Mouse (Mus musculus) limb, embryonic 15.5 days (tissue): ENCODE measurements around the gene Klb. TPM values are rescaled to one million over a fixed set of nuclear protein-coding genes. Genes with fewer than 3 reads are reported as not detected.

Experiments used
- ATAC-seq: fragments of 200-750 bp; cut with Nextera tagmentation; 2 replicates; pipeline ENCODE4 v1.8.0; 2017; ENCODE audit warnings: low read depth, moderate TSS enrichment; ENCODE audit not compliant: insufficient number of reproducible peaks, low FRiP score, low TSS enrichment
- H3K27ac ChIP-seq: fragments of 300-500 bp; sonication (generic); 2 replicates; pipeline ENCODE4 v1.5.1; 2015; ENCODE audit warnings: moderate library complexity, mild to moderate bottlenecking, inconsistent platforms
- H3K27me3 ChIP-seq: fragments of 300-500 bp; sonication (generic); 2 replicates; pipeline ENCODE4 v1.6.1; 2015; ENCODE audit warnings: inconsistent platforms
- H3K36me3 ChIP-seq: fragments of 300-500 bp; sonication (generic); 2 replicates; pipeline ENCODE4 v1.6.1; 2015; ENCODE audit warnings: inconsistent platforms
- H3K4me1 ChIP-seq: fragments of 300-500 bp; sonication (generic); 2 replicates; pipeline ENCODE4 v1.6.1; 2015; ENCODE audit warnings: inconsistent platforms
- H3K4me2 ChIP-seq: fragments of 300-500 bp; sonication (generic); 2 replicates; pipeline ENCODE4 v1.6.1; 2015; ENCODE audit warnings: mild to moderate bottlenecking, inconsistent platforms
- H3K4me3 ChIP-seq: fragments of 300-500 bp; sonication (generic); 2 replicates; pipeline ENCODE4 v1.5.1; 2015; ENCODE audit warnings: mild to moderate bottlenecking, inconsistent platforms
- H3K9ac ChIP-seq: fragments of 300-500 bp; sonication (generic); 2 replicates; pipeline ENCODE4 v1.6.1; 2015; ENCODE audit warnings: inconsistent platforms
- H3K9me3 ChIP-seq: fragments of 300-500 bp; sonication (generic); 2 replicates; pipeline ENCODE4 v1.6.1; 2016; ENCODE audit warnings: inconsistent platforms
- WGBS: fragments of 180-500 bp; shearing (Covaris S2); methylation state at CpG from one replicate; pipeline ENCODE4 v1.1.7; 2015; 5-methylcytosine and 5-hydroxymethylcytosine counted together
- polyA plus RNA-seq: library from polyadenylated mRNA; unstranded; fragments of >200 nt; fragmentation: Nextera tagmentation; extraction: Ambion mirVana; gene quantifications from 2 replicates; pipeline ENCODE4 v1.2.1, GENCODE M21; 2015

Gene Klb
- polyA plus RNA-seq, 1 experiment from 2014 or later = not detected

- peak within 1 kb of the TSS; percentile 93 for H3K27ac ChIP-seq
- ATAC-seq = peak; percentile 96
- H3K4me3 ChIP-seq = peak within 1 kb of the TSS; percentile 96
- peaks cover 13% of the 10 kb centered on the region; the same call in 1 of the 2 replicates for H3K4me1 ChIP-seq
- H3K9ac ChIP-seq = peak within 1 kb of the TSS; percentile 94
- H3K36me3 ChIP-seq = peaks cover 9% of the 10 kb centered on the region; the same call in 1 of the 2 replicates
- H3K4me2 ChIP-seq = peak within 1 kb of the TSS; percentile 60
- no peaks in the 10 kb centered on the region for H3K27me3 ChIP-seq
- under 1% methylated on average over 60 of the region's 65 CpGs for WGBS
- H3K9me3 ChIP-seq = no peaks in the 10 kb centered on the region
These were observed 12.6 kb upstream of the Klb start, which contains the start of gene Rfc1 for GRCm38 (mm10) chr5:65335298-65336074. Gene Rfc1, minus strand, starts transcription at chr5:65335670.

- H3K9ac ChIP-seq = no peak overlapping the region
- H3K36me3 ChIP-seq = peaks cover 9% of the 10 kb centered on the region; the same call in 1 of the 2 replicates
- H3K4me2 ChIP-seq = peak overlapping the region; percentile 60
- no peaks in the 10 kb centered on the region for H3K9me3 ChIP-seq
- 28% methylated on average over 4 of the region's 4 CpGs for WGBS
- no peak overlapping the region for H3K27ac ChIP-seq
- H3K4me3 ChIP-seq = peak overlapping the region; percentile 96
- no peak for ATAC-seq
- no peaks in the 10 kb centered on the region for H3K27me3 ChIP-seq
- H3K4me1 ChIP-seq = peaks cover 13% of the 10 kb centered on the region; the same call in 1 of the 2 replicates
These were observed 12.1 kb upstream of the Klb start for GRCm38 (mm10) chr5:65336075-65336355.

- Histone ChIP-seq H3K9ac (no peak overlapping the region), H3K9me3 (no peaks in the 10 kb centered on the region), H3K4me2 (no peak overlapping the region), H3K27ac (no peak overlapping the region), H3K4me3 (no peak overlapping the region), H3K27me3 (no peaks in the 10 kb centered on the region), H3K36me3 (no peaks in the 10 kb centered on the region), H3K4me1 (peaks cover 12% of the 10 kb centered on the region; the same call in 1 of the 2 replicates)
- ATAC-seq = no peak
- 81% methylated on average over 6 of the region's 6 CpGs for WGBS
These were observed 9.7 kb upstream of the Klb start for GRCm38 (mm10) chr5:65338394-65338793.

- no peak for ATAC-seq
- H3K9me3 ChIP-seq = no peaks in the 10 kb centered on the region
- no peak overlapping the region for H3K4me3 ChIP-seq
- no peaks in the 10 kb centered on the region for H3K36me3 ChIP-seq
- 70% methylated on average over 4 of the region's 4 CpGs for WGBS
- no peak overlapping the region for H3K9ac ChIP-seq
- H3K4me2 ChIP-seq = no peak overlapping the region
- no peak overlapping the region for H3K27ac ChIP-seq
- no peaks in the 10 kb centered on the region for H3K27me3 ChIP-seq
- 0 out of 2 replicates have a peak, but pooled peaks cover 3% of the 10 kb centered on the region for H3K4me1 ChIP-seq
These were observed 7.9 kb upstream of the Klb start for GRCm38 (mm10) chr5:65340167-65340566.

- Histone ChIP-seq H3K27me3 (no peaks in the 10 kb centered on the region), H3K4me1 (no peaks in the 10 kb centered on the region), H3K4me3 (no peak overlapping the region), H3K27ac (no peak overlapping the region), H3K9ac (no peak overlapping the region), H3K36me3 (no peaks in the 10 kb centered on the region), H3K9me3 (no peaks in the 10 kb centered on the region), H3K4me2 (no peak overlapping the region)
- WGBS = 73% methylated on average over 10 of the region's 10 CpGs
- no peak for ATAC-seq
These were observed 2.4 kb downstream of the Klb start for GRCm38 (mm10) chr5:65350508-65350907.

- 68% methylated on average over 3 of the region's 3 CpGs for WGBS
- no peak for ATAC-seq
- no peak overlapping the region for H3K27ac ChIP-seq
These were observed 6.0 kb downstream of the Klb start for GRCm38 (mm10) chr5:65354097-65354496.

GRCm38 (mm10) chr5:65354985-65355384, 6.9 kb downstream of the Klb start:
- WGBS = 79% methylated on average over 5 of the region's 5 CpGs

More at GRCm38 (mm10) chr5:65354097-65354496, 6.0 kb downstream of the Klb start:
- H3K4me3 ChIP-seq = no peak overlapping the region
- H3K9ac ChIP-seq = no peak overlapping the region
- H3K4me1 ChIP-seq = no peaks in the 10 kb centered on the region
- no peaks in the 10 kb centered on the region for H3K36me3 ChIP-seq
- no peak overlapping the region for H3K4me2 ChIP-seq
- H3K27me3 ChIP-seq = no peaks in the 10 kb centered on the region
- no peaks in the 10 kb centered on the region for H3K9me3 ChIP-seq

GRCm38 (mm10) chr5:65356851-65357250, 8.7 kb downstream of the Klb start:
- Histone ChIP-seq H3K9me3 (no peaks in the 10 kb centered on the region), H3K9ac (no peak overlapping the region), H3K4me3 (no peak overlapping the region), H3K36me3 (no peaks in the 10 kb centered on the region), H3K4me1 (no peaks in the 10 kb centered on the region), H3K27me3 (no peaks in the 10 kb centered on the region), H3K4me2 (no peak overlapping the region), H3K27ac (no peak overlapping the region)
- ATAC-seq = no peak
- WGBS = 84% methylated on average over 6 of the region's 6 CpGs

More at GRCm38 (mm10) chr5:65354985-65355384, 6.9 kb downstream of the Klb start:
- Histone ChIP-seq H3K9ac (no peak overlapping the region), H3K27me3 (no peaks in the 10 kb centered on the region), H3K4me1 (no peaks in the 10 kb centered on the region), H3K4me2 (no peak overlapping the region), H3K9me3 (no peaks in the 10 kb centered on the region), H3K4me3 (no peak overlapping the region), H3K36me3 (no peaks in the 10 kb centered on the region), H3K27ac (no peak overlapping the region)
- ATAC-seq = no peak

- no peaks in the 10 kb centered on the region for H3K27me3 ChIP-seq
- H3K36me3 ChIP-seq = no peaks in the 10 kb centered on the region
- H3K4me3 ChIP-seq = no peak overlapping the region
- H3K4me2 ChIP-seq = no peak overlapping the region
- 82% methylated on average over 3 of the region's 3 CpGs for WGBS
- ATAC-seq = no peak
- H3K4me1 ChIP-seq = no peaks in the 10 kb centered on the region
- no peak overlapping the region for H3K27ac ChIP-seq
- no peak overlapping the region for H3K9ac ChIP-seq
- H3K9me3 ChIP-seq = no peaks in the 10 kb centered on the region
These were observed 9.7 kb downstream of the Klb start for GRCm38 (mm10) chr5:65357771-65358170.

- no peak for ATAC-seq
- Histone ChIP-seq H3K9me3 (no peaks in the 10 kb centered on the region), H3K9ac (no peak overlapping the region), H3K27me3 (no peaks in the 10 kb centered on the region), H3K4me1 (no peaks in the 10 kb centered on the region), H3K36me3 (no peaks in the 10 kb centered on the region), H3K4me2 (no peak overlapping the region), H3K27ac (no peak overlapping the region), H3K4me3 (no peak overlapping the region)
- 89% methylated on average over 11 of the region's 11 CpGs for WGBS
These were observed 19.7 kb downstream of the Klb start for GRCm38 (mm10) chr5:65367837-65368236.

- ATAC-seq = no peak
- no peak overlapping the region for H3K27ac ChIP-seq
- H3K4me1 ChIP-seq = 0 out of 2 replicates have a peak, but pooled peaks cover 6% of the 10 kb centered on the region
- no peaks in the 10 kb centered on the region for H3K9me3 ChIP-seq
- no peaks in the 10 kb centered on the region for H3K27me3 ChIP-seq
- H3K4me3 ChIP-seq = no peak overlapping the region
- H3K36me3 ChIP-seq = no peaks in the 10 kb centered on the region
- no peak overlapping the region for H3K4me2 ChIP-seq
- WGBS = 93% methylated on average over 7 of the region's 7 CpGs
- no peak overlapping the region for H3K9ac ChIP-seq
These were observed 23.4 kb downstream of the Klb start for GRCm38 (mm10) chr5:65371551-65371950.

- H3K4me1 ChIP-seq = 0 out of 2 replicates have a peak, but pooled peaks cover 6% of the 10 kb centered on the region
- no peaks in the 10 kb centered on the region for H3K36me3 ChIP-seq
- no peaks in the 10 kb centered on the region for H3K9me3 ChIP-seq
- no peak overlapping the region for H3K27ac ChIP-seq
- H3K9ac ChIP-seq = no peak overlapping the region
- H3K4me3 ChIP-seq = no peak overlapping the region
- 74% methylated on average over 7 of the region's 7 CpGs for WGBS
- no peak for ATAC-seq
- no peak overlapping the region for H3K4me2 ChIP-seq
- H3K27me3 ChIP-seq = no peaks in the 10 kb centered on the region
These were observed 26.6 kb downstream of the Klb start for GRCm38 (mm10) chr5:65374746-65375145.
